Mouse (Mus musculus): ENCODE data around the gene Wnk2. TPM values are rescaled to one million over a fixed set of nuclear protein-coding genes. Genes with fewer than 3 reads are reported as not detected.

Wnk2 gene
- total and polyA plus RNA-seq, 3 experiments = 30.9 to 79.4 (median 66.7) TPM

DNA sequence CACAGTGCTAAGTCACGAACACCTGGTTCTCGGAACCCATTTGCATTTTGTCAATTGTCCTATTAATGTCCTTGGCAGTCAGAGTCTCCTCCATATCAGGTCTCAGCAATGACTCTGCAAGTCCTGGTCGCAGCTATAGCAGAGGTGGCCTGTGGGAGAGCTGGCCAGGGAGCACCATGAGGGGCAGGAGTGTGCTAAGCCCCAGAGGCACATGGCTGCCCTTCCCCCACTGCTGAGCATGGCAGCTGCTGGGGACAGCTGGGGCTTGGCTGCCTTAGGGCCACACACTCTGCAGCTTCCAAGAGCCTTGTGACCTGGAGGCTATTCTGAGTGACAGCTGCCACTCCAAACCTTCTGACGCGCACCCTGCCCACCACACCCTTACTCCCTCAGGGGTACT lies 127.7 kb downstream of the Wnk2 start:
- Histone ChIP-seq H3K9ac (ENCODE audit: low read depth, low read length) (no peak overlapping the region), H3K27me3 (ENCODE audit: control insufficient read depth, insufficient read depth, low read length) (no peaks in the 10 kb centered on the region), H3K79me2 (replicated peaks; ENCODE audit: control insufficient read depth, insufficient read depth, low read length) (no peaks in the 10 kb centered on the region), H3K27ac (no peak overlapping the region), H3K4me1 (ENCODE audit: control insufficient read depth, insufficient read depth, low read length) (peaks cover 3% of the 10 kb centered on the region), H3K36me3 (ENCODE audit: control insufficient read depth, insufficient read depth, low read length) (no peaks in the 10 kb centered on the region), H3K4me3 (no peak overlapping the region)
- TF ChIP-seq CTCF (IDR thresholded peaks at IDR 0.05) (no peak), POLR2A (IDR thresholded peaks at IDR 0.05; ENCODE audit: insufficient read depth, low read depth, low read length) (no peak), EP300 (IDR thresholded peaks at IDR 0.05; ENCODE audit: insufficient read depth, low read depth, low read length) (no peak)
- WGBS = 58% methylated on average over 5 of the region's 5 CpGs
- intact Hi-C loops (cut with DNase I) = no loop called here
- DNase-seq = peak in 1 of 2 experiments; percentile 36

- Histone ChIP-seq H3K36me3 (ENCODE audit: control insufficient read depth, insufficient read depth, low read length) (no peaks in the 10 kb centered on the region), H3K4me3 (no peak overlapping the region), H3K79me2 (replicated peaks; ENCODE audit: control insufficient read depth, insufficient read depth, low read length) (no peaks in the 10 kb centered on the region), H3K27me3 (ENCODE audit: control insufficient read depth, insufficient read depth, low read length) (no peaks in the 10 kb centered on the region), H3K4me1 (ENCODE audit: control insufficient read depth, insufficient read depth, low read length) (peaks cover 3% of the 10 kb centered on the region), H3K27ac (no peak overlapping the region), H3K9ac (ENCODE audit: low read depth, low read length) (no peak overlapping the region)
- 93% methylated on average over 1 of the region's 1 CpGs for WGBS
- no peak for DNase-seq
- intact Hi-C loops (cut with DNase I) = no loop called here
- no peak for TF ChIP-seq EP300 (IDR thresholded peaks at IDR 0.05; ENCODE audit: insufficient read depth, low read depth, low read length)
These were observed 130.4 kb downstream of the Wnk2 start for GRCm38 (mm10) chr13:49017375-49017774.

DNA sequence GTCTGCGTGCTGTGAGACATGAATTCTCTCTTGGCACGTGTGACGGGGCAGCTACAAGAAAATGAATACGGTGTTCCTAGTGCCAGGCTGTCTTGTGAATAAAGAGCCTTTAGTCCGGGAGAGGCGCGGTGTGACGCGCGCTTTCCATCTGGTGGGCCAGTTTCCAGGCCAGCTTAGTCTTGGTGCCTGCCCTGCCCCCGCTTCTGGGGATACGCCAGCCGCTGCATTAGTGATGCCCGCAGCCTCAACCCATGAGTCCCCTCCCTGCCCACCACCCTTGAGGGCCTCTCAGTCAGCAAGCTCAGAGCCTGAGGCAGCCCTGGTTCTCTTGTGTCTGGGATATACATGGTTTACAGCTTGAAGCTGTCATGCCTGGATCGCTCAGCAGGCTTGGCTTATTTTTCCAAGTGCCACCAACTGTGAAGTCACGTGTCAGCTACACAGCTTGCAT lies 131.5 kb downstream of the Wnk2 start:
- peak; percentile 59 to 64 for DNase-seq
- Histone ChIP-seq H3K27me3 (ENCODE audit: control insufficient read depth, insufficient read depth, low read length) (no peaks in the 10 kb centered on the region), H3K36me3 (ENCODE audit: control insufficient read depth, insufficient read depth, low read length) (no peaks in the 10 kb centered on the region), H3K4me1 (ENCODE audit: control insufficient read depth, insufficient read depth, low read length) (peaks cover 3% of the 10 kb centered on the region), H3K27ac (no peak overlapping the region), H3K9ac (ENCODE audit: low read depth, low read length) (no peak overlapping the region), H3K79me2 (replicated peaks; ENCODE audit: control insufficient read depth, insufficient read depth, low read length) (no peaks in the 10 kb centered on the region), H3K4me3 (peak overlapping the region; percentile 29; the same call in 1 of the 2 replicates)
- intact Hi-C loops (cut with DNase I) = no loop called here
- whole genome bisulfite sequencing = 10% methylated on average over 16 of the region's 16 CpGs
- TF ChIP-seq EP300 (IDR thresholded peaks at IDR 0.05; ENCODE audit: insufficient read depth, low read depth, low read length) = no peak
- TF ChIP-seq POLR2A (IDR thresholded peaks at IDR 0.05; ENCODE audit: insufficient read depth, low read depth, low read length) = no peak
- no peak for TF ChIP-seq CTCF (IDR thresholded peaks at IDR 0.05)

DNA sequence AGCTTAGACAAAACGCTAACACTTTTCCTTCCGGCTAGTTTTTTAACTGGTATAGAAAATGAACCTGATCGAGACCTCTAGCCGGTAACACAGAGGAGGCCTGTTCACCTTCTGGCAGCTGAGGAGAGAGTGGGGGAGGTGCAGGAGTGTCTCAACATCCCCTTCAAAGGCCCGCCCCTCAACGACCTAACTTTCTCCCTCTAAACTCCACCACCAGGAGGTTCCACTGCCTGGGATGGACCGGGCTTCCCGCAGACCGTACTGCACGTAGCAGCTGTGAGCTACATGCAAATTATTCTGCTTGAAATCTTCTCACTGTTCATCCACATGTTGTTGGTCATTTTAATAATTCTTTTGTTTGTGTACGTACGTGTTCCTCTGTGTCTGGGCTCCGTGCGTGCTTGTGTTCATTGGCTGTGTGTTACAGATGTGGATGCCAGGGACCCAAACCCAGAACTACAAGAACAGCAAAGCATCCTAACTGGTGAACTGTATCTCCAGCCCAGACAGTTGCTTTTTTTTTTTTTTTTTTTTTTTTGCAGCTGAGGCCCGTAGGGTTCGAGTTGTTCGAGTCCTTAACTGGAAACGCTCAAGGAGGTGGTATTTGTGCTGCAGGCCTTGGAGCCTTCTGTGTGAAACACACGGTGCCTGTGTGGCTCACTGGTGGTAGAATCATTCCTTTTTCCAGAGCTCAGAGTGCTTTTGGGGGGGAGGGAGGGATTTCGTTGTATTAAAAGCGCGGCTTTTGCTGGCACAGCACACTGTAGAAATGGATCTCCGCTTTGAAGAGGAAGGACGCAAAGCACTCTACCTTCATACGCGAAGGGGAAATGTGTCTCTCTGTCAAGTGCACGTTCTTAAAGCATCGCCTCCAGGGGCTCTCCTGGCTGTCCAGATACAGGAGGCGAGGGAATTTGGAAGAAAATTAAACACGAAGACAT lies 132.2 kb downstream of the Wnk2 start:
- peak in 1 of 2 experiments; percentile 10 for DNase-seq
- 20% methylated on average over 30 of the region's 30 CpGs for WGBS
- Histone ChIP-seq H3K27me3 (ENCODE audit: control insufficient read depth, insufficient read depth, low read length) (no peaks in the 10 kb centered on the region), H3K79me2 (replicated peaks; ENCODE audit: control insufficient read depth, insufficient read depth, low read length) (no peaks in the 10 kb centered on the region), H3K4me1 (ENCODE audit: control insufficient read depth, insufficient read depth, low read length) (peaks cover 3% of the 10 kb centered on the region), H3K4me3 (peak overlapping the region; percentile 29; the same call in 1 of the 2 replicates), H3K27ac (no peak overlapping the region), H3K9ac (ENCODE audit: low read depth, low read length) (no peak overlapping the region), H3K36me3 (ENCODE audit: control insufficient read depth, insufficient read depth, low read length) (no peaks in the 10 kb centered on the region)
- intact Hi-C loops (cut with DNase I) = no loop called here
- TF ChIP-seq EP300 (IDR thresholded peaks at IDR 0.05; ENCODE audit: insufficient read depth, low read depth, low read length) = no peak
- no peak for TF ChIP-seq POLR2A (IDR thresholded peaks at IDR 0.05; ENCODE audit: insufficient read depth, low read depth, low read length)
- no peak for TF ChIP-seq CTCF (IDR thresholded peaks at IDR 0.05)

DNA sequence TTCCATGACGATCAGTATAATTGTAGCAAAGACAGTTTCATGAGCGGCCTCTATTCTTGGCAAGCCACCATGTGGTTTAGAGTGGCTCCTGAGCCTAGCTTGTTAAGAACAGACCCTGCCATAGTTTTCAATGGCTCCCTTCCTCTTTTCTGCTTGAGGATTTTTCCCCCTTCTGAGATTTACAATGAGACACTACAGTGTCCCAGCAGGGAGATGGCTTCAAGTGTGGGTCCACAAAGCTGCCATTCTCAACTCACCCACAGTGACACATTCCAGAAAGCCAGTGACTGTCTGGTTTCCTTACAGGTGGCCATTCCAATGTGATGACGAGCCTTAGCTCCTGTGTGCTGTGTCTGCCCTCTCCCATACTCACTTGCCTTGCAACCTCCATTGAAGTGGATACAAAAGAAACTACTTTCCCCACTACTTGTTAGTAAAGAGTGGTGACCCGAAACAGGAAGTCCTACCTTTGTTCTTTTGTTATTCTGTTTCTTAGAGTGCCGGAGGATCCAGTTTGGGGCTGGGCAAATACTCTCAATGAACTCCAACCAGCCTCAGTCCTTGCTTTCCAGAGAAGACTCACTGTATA lies 134.5 kb downstream of the Wnk2 start:
- H3K4me1 ChIP-seq (ENCODE audit: control insufficient read depth, insufficient read depth, low read length) = peaks cover 3% of the 10 kb centered on the region
- no peak for DNase-seq
- no peak overlapping the region for H3K9ac ChIP-seq (ENCODE audit: low read depth, low read length)
- no peak for TF ChIP-seq CTCF (IDR thresholded peaks at IDR 0.05)
- TF ChIP-seq POLR2A (IDR thresholded peaks at IDR 0.05; ENCODE audit: insufficient read depth, low read depth, low read length) = no peak
- no peak for TF ChIP-seq EP300 (IDR thresholded peaks at IDR 0.05; ENCODE audit: insufficient read depth, low read depth, low read length)
- H3K79me2 ChIP-seq (replicated peaks; ENCODE audit: control insufficient read depth, insufficient read depth, low read length) = no peaks in the 10 kb centered on the region
- WGBS = 67% methylated on average over 5 of the region's 5 CpGs
- H3K4me3 ChIP-seq = no peak overlapping the region
- no peaks in the 10 kb centered on the region for H3K36me3 ChIP-seq (ENCODE audit: control insufficient read depth, insufficient read depth, low read length)
- H3K27ac ChIP-seq = no peak overlapping the region
- 0 out of 2 replicates have a peak, but pooled peaks cover 6% of the 10 kb centered on the region for H3K27me3 ChIP-seq (ENCODE audit: control insufficient read depth, insufficient read depth, low read length)
- intact Hi-C loops (cut with DNase I) = no loop called here

GRCm38 (mm10) chr13:49001691-49002090 lies 146.1 kb downstream of the Wnk2 start:
- no peaks in the 10 kb centered on the region for H3K27me3 ChIP-seq (ENCODE audit: control insufficient read depth, insufficient read depth, low read length)
- no peaks in the 10 kb centered on the region for H3K79me2 ChIP-seq (replicated peaks; ENCODE audit: control insufficient read depth, insufficient read depth, low read length)
- no peak overlapping the region for H3K9ac ChIP-seq (ENCODE audit: low read depth, low read length)
- no peaks in the 10 kb centered on the region; the same call in 1 of the 2 replicates for H3K4me1 ChIP-seq (ENCODE audit: control insufficient read depth, insufficient read depth, low read length)
- TF ChIP-seq EP300 (IDR thresholded peaks at IDR 0.05; ENCODE audit: insufficient read depth, low read depth, low read length) = no peak
- no peak for DNase-seq
- WGBS = 37% methylated on average over 3 of the region's 3 CpGs
- no peaks in the 10 kb centered on the region for H3K36me3 ChIP-seq (ENCODE audit: control insufficient read depth, insufficient read depth, low read length)
- intact Hi-C loops (cut with DNase I) = no loop called here
- no peak overlapping the region for H3K4me3 ChIP-seq
- no peak overlapping the region for H3K27ac ChIP-seq
